Mouse (Mus musculus): Measurements from ENCODE around the gene 1110032A03Rik.

1110032A03Rik gene

GRCm38 (mm10) chr9:50770011-50770410 lies 5.3 kb downstream of the 1110032A03Rik start:
- no peak for DNase-seq (ENCODE audit: low read depth)

- DNase-seq (ENCODE audit: low read depth): peak; percentile 99
Measured at GRCm38 (mm10) chr9:50768107-50769002, 7.0 kb downstream of the 1110032A03Rik start, which contains the start of gene Fdxacb1. TSS of gene Fdxacb1 (plus strand) at chr9:50768236.

- no peak for DNase-seq (ENCODE audit: low read depth)
Measured at GRCm38 (mm10) chr9:50767531-50768106, 7.7 kb downstream of the 1110032A03Rik start.

- peak; percentile 31 for DNase-seq (ENCODE audit: low read depth)
Measured at GRCm38 (mm10) chr9:50763331-50763730, 12.0 kb downstream of the 1110032A03Rik start.

DNA sequence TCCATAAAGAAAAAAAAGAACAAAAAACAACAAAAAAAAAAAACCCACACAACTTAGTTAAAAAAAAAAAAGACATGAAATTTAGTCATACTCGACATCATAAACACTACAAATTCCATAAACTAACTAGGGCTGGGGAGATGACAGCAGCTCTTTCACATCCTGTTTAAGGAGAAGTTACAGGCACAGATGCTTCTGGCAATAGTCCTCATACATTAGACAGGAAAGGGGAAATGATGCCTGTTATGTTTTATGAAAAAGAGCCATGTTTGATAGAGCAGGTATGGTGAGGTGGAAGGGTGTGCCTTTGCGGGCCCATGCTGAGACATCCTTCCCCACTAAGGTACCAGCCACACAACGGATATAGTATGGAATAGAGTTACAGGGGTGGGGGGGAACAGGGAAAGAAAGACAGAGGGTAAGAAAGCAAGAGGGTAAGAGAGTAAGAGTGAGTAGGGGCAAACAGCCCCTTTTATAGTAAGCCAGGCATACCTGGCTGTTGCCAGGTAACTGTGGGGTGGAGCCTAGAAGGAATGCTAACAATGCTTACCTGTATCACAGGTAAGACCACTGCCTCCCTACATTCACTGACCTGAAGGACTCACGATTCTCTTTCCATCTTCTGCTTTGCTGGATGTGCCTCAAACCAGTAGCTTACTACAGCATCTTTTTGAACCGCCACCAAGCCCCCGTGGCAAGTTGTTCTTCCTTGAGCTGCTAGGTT lies 13.6 kb downstream of the 1110032A03Rik start:
- no peak for DNase-seq (ENCODE audit: low read depth)

GRCm38 (mm10) chr9:50756711-50757110 lies 18.6 kb downstream of the 1110032A03Rik start:
- DNase-seq (ENCODE audit: low read depth): no peak

DNA sequence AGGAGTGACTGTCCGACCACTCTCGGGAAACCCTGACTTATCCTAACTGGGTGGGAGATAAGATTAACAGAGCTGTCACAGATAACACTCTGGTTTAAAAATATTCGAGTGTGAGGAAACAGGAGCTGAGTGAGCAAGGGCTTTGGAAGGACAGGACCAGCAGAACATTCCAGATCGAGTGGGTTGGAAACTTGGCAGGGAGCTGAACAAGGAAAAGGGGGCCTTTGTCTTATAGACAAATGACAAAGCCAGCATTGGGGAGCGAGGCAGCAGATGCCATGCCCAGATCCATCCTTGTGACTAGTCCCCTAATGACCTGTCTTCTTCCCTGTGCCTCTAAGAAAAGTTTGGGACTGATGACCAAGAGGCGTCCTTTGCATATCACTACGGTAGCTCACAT lies 21.4 kb downstream of the 1110032A03Rik start:
- DNase-seq (ENCODE audit: low read depth): no peak

DNA sequence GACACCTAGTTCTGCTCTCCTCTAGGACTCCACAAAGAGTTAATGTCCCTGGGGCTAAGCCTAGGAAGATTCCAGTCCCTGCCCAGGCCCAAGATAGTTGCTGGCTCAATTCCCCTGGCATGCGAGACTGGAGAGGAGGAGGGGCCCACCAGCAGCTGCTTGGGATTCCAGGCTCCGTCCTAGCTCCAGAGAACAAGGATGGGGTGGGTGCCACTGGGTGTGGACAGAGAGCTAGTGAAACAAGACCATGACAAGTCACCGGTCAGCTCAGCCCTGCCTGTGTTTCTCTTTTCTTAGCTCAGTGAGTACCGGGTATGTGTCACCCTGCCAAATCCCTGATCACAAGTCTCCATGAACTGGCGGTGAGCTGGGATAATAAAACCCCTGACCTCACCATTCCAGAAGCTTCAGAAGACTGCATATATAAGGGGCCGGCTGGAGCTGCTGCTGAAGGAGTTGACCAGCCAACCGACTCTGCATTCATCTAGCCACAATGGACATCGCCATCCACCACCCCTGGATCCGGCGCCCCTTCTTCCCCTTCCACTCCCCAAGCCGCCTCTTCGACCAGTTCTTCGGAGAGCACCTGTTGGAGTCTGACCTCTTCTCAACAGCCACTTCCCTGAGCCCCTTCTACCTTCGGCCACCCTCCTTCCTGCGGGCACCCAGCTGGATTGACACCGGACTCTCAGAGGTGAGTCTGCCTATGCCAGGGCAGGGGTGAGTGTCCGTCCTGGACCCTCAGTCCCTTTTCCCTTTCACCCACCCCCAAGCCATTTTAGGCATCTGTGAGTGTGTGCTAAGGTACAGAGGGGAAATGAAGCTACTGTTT lies 22.3 kb downstream of the 1110032A03Rik start:
- no peak for DNase-seq (ENCODE audit: low read depth)

- DNase-seq (ENCODE audit: low read depth): no peak
Measured at GRCm38 (mm10) chr9:50752054-50752602, 23.2 kb downstream of the 1110032A03Rik start, which contains the start of gene Hspb2. TSS of gene Hspb2 (minus strand) at chr9:50752354.

- no peak for DNase-seq (ENCODE audit: low read depth)
Measured at GRCm38 (mm10) chr9:50751323-50751722, 24.0 kb downstream of the 1110032A03Rik start, which contains the start of gene Cryab. TSS of gene Cryab (plus strand) at chr9:50751325.

DNA sequence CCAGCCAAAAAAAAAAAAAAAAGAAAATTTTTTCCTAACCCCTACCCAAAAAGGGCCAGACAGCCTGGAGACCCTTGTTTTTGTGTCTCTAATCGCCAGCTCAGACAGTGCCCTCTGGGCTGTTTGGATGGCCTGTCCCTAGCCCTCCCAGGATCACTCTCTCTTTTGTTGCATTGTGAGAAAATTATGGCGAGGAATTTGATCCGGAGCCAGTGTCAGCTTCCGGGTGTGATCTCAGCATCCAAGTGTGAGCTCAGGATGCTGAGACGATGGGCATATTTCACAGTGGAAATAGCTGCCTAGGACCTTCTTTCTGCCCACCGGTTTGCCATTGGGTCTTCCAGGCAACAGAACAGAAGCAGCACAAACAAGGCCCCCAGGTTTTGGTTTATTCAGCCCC lies 24.6 kb downstream of the 1110032A03Rik start:
- DNase-seq (ENCODE audit: low read depth): no peak

- DNase-seq (ENCODE audit: low read depth): no peak
Measured at GRCm38 (mm10) chr9:50746214-50746677, 29.1 kb downstream of the 1110032A03Rik start, which contains the start of gene 2310030G06Rik. TSS of gene 2310030G06Rik (minus strand) at chr9:50746536.

GRCm38 (mm10) chr9:50745806-50746205 lies 29.5 kb downstream of the 1110032A03Rik start:
- no peak for DNase-seq (ENCODE audit: low read depth)

- DNase-seq (ENCODE audit: low read depth): no peak
Measured at GRCm38 (mm10) chr9:50742744-50743143, 32.6 kb downstream of the 1110032A03Rik start.

DNA sequence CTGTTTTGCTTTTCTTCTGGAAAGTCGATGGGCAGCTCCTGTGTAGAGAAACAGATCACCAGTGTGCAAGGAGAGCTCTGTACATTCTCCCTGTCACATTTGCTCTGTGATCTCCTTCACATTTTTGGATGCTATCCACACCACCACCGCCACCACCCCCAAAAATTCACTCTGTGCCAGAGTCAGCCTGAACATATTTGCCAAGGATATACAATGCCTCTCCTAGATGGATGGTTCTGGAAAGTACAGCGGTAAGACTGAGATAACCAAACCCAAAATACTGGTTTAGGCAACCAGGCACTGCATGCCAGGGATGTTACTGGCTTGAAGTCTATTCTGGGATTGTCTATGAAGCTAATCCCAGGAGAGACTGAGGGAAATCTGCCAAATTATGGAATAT lies 33.1 kb downstream of the 1110032A03Rik start:
- DNase-seq (ENCODE audit: low read depth): no peak

- no peak for DNase-seq (ENCODE audit: low read depth)
Measured at GRCm38 (mm10) chr9:50740867-50741784, 34.2 kb downstream of the 1110032A03Rik start.

GRCm38 (mm10) chr9:50738914-50739870 lies 36.1 kb downstream of the 1110032A03Rik start, which contains the start of gene Dixdc1:
TSS of gene Dixdc1 (minus strand) at chr9:50739517.
- DNase-seq (ENCODE audit: low read depth): peak; percentile 85

DNA sequence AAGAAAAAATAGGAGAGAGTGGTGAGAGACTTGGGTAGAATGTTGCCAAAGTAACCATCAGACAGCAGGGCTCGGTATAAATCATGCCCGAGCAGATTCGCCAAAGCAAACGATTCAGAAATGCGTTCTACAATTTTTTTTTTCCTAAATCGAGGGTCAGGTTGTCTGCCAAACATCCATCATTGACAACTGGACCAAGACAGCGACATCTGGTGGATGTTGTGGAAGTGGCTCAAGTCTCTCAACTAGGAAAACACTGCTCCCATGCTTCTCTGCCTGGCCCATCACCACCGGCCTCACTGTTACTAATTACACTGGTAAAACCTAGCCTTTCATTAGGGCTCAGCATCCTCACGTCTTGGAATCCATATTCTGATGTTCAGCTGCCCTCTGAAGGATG lies 40.3 kb downstream of the 1110032A03Rik start:
- peak; percentile 60 for DNase-seq (ENCODE audit: low read depth)

DNA sequence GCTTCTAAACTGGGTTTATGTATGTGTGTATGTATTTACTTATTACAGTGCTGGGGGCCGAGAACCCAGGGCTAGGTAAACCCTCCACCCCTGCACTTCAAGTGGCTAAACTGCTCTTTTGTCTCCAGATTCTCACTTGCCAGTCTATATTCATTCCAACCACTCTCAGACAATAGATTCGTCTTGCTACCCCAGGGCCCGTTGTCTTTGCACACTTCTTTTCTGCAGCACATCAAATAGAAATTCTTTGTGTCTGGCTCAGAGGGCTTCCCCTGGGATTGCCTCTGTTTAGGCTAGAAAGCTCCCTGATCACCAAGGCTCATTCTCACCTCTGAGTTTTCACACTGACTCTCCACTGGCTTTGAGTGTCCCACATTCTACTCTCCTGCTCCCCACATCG lies 42.8 kb downstream of the 1110032A03Rik start:
- DNase-seq (ENCODE audit: low read depth): no peak
